Mouse (Mus musculus): ENCODE results near the gene Prpf38b. TPM values are rescaled to one million over a fixed set of nuclear protein-coding genes. Genes with fewer than 3 reads are reported as not detected.

The Prpf38b gene
- polyA plus RNA-seq, 1 experiment from 2014 or later = 72.6 TPM

Other genes starting within 250 kb of the Prpf38b start
- gene Gpsm2, start 189.4 kb downstream of the Prpf38b start, polyA plus RNA-seq (2016; fragmentation: Nextera tagmentation; extraction: Ambion mirVana) = 73.9 and 85.3 TPM in 2 replicates
- gene Aknad1, start 172.1 kb downstream of the Prpf38b start, polyA plus RNA-seq (2016; fragmentation: Nextera tagmentation; extraction: Ambion mirVana) = 0.10 TPM in 1 of 2 replicates, not detected in the other
- gene Stxbp3, start 71.2 kb downstream of the Prpf38b start, polyA plus RNA-seq (2016; fragmentation: Nextera tagmentation; extraction: Ambion mirVana) = 20.8 and 24.6 TPM in 2 replicates
- gene Fndc7, start 21.7 kb downstream of the Prpf38b start, polyA plus RNA-seq (2016; fragmentation: Nextera tagmentation; extraction: Ambion mirVana) = 0.14 TPM in 1 of 2 replicates, not detected in the other
- 0.48 and 0.88 TPM in 2 replicates for gene Henmt1, start 28.1 kb upstream of the Prpf38b start, polyA plus RNA-seq (2016; fragmentation: Nextera tagmentation; extraction: Ambion mirVana)
- gene Gm9857, start 28.7 kb upstream of the Prpf38b start, polyA plus RNA-seq (2016; fragmentation: Nextera tagmentation; extraction: Ambion mirVana) = not detected in 2 replicates
- gene Fam102b, start 115.9 kb upstream of the Prpf38b start, polyA plus RNA-seq (2016; fragmentation: Nextera tagmentation; extraction: Ambion mirVana) = 4.4 and 4.9 TPM in 2 replicates
- gene Slc25a54, start 168.7 kb upstream of the Prpf38b start, polyA plus RNA-seq (2016; fragmentation: Nextera tagmentation; extraction: Ambion mirVana) = not detected in 2 replicates
- gene Slc25a24, start 211.4 kb upstream of the Prpf38b start, polyA plus RNA-seq (2016; fragmentation: Nextera tagmentation; extraction: Ambion mirVana) = 20.0 and 27.5 TPM in 2 replicates